Mouse (Mus musculus): ENCODE measurements around the gene Ptger1.

The Ptger1 gene

DNA sequence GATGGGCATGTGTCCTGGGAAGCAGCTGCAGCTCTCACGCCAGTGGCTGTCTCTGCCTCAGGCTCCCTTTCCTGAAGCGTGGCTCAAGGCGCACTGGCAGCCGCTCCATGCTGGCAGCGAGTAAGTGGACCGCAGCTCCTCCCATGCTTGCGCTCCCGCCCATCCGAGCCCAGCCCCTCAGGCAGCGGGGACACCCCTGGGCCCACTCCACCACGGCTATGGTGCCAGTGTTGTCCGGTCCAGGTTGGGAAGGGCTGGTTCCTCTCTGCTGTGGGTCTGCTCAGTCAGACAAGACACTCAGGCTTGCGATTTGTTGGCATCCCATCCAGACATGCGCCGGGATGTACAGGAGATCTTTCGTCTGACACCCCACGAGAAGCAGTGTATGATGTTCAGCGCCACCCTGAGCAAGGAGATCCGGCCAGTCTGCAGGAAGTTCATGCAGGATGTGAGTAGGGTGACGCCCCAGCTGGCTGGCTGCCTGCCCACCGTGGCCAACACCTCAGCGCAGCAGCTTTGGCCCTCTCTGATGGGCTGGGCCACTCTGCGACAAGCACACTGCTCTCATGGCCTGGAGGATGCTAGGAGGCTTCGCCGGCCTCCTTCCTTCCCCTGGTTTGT, 55.0 kb downstream of the Ptger1 start:
- Histone ChIP-seq H3K36me3 (ENCODE audit: insufficient read depth, low read length) (peaks cover 97% of the 10 kb centered on the region), H3K4me1 (replicated peaks; ENCODE audit: low read depth, low read length) (peaks cover 88% of the 10 kb centered on the region), H3K27me3 (ENCODE audit: insufficient read depth, low read length) (no peaks in the 10 kb centered on the region), H3K9me3 (ENCODE audit: low read length) (no peaks in the 10 kb centered on the region), H3K4me3 (replicated peaks; ENCODE audit: low read length) (peak overlapping the region; percentile 8; the same call in 1 of the 2 replicates)
- TF ChIP-seq CTCF (conservative IDR thresholded peaks at IDR 0.05; ENCODE audit: low read length) (no peak), NANOG (IDR thresholded peaks at IDR 0.05; ENCODE audit: borderline replicate concordance, low read length) (no peak), POU5F1 (IDR thresholded peaks at IDR 0.05; ENCODE audit: borderline replicate concordance, low read length) (no peak)
